11 mouse cellular contexts compared by ENCODE assay signal in the genomic region with DNA sequence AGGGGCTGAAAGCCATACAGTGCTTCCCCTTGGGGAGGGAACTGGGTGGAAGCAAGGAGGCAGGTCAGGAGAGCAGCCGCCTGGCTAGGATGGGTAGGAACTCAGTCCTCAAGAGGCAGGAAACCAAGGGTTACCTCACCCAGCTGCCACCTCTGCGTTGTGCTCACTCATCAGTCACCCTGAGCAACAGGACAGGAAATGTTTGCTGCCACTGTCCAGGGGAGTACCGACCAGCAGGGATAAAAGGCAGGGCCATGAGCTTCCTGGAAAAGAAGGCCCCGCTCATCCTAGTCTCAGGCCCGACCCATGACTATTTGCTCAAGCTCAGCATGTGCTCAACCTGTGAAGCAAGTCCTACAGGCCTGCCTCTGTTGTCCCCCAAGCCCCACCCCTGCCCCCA. TPM values are rescaled to one million over a fixed set of nuclear protein-coding genes. Genes with fewer than 3 reads are reported as not detected.
DNase-seq lines count a peak whose midpoint lies in the region; ATAC-seq lines count a peak whose summit lies in the region.
"Had no signal": no experiment of that assay in that cellular context is flagged by ENCODE, and none has a peak within 500 bp of the region (broad histone marks: within the 10 kb centered on the region; RNA-seq: fewer than 3 reads in every experiment).

No protein-coding gene starts in this region.

- no peak for DNase-seq in hindbrain, embryonic 14.5 days (ENCODE audit: low spot score)
- DNase-seq in R1 (ENCODE audit: low read depth, low spot score) = peak; percentile 42
- DNase-seq in limb, embryonic 10.5 days (ENCODE audit: low spot score) = no peak
- no peak for DNase-seq in gastrocnemius, adult 8-10 months (ENCODE audit: low spot score in 2 of 2)
- no peak for DNase-seq in left cerebral cortex, adult 11 months (ENCODE audit: low spot score)

- peak overlapping the region; percentile 14; the same call in 1 of the 2 replicates for H3K9ac ChIP-seq in hindbrain, embryonic 12.5 days
- H3K9ac ChIP-seq in hindbrain, embryonic 14.5 days = no peak overlapping the region
- H3K9ac ChIP-seq: embryonic facial prominence, embryonic 13.5 days had no signal

- H3K27ac ChIP-seq in hindbrain, embryonic 12.5 days = no peak overlapping the region
- no peak overlapping the region for H3K27ac ChIP-seq in hindbrain, embryonic 14.5 days
- H3K27ac ChIP-seq in limb, embryonic 10.5 days = peak overlapping the region; percentile 65
- H3K27ac ChIP-seq: embryonic facial prominence, embryonic 13.5 days; hindbrain, postnatal 0 days had no signal

- no peaks in the 10 kb centered on the region for H3K27me3 ChIP-seq in hindbrain, embryonic 12.5 days
- H3K27me3 ChIP-seq in hindbrain, embryonic 14.5 days (ENCODE audit: control insufficient read depth, insufficient read depth, low read length) = no peaks in the 10 kb centered on the region
- H3K27me3 ChIP-seq in limb, embryonic 10.5 days (ENCODE audit: low read depth, poor library complexity, severe bottlenecking) = no peaks in the 10 kb centered on the region
- H3K27me3 ChIP-seq: embryonic facial prominence, embryonic 13.5 days had no signal

- H3K4me1 ChIP-seq in hindbrain, embryonic 12.5 days = peaks cover 24% of the 10 kb centered on the region
- no peaks in the 10 kb centered on the region for H3K4me1 ChIP-seq in hindbrain, embryonic 14.5 days (replicated peaks; ENCODE audit: control insufficient read depth, insufficient read depth, low read length)
- peaks cover 52% of the 10 kb centered on the region for H3K4me1 ChIP-seq in limb, embryonic 10.5 days

- WGBS in hindbrain, embryonic 12.5 days = 69% methylated on average over 5 of the region's 5 CpGs
- WGBS in hindbrain, embryonic 14.5 days = 68% methylated on average over 5 of the region's 5 CpGs
- 56% methylated on average over 5 of the region's 5 CpGs for WGBS in limb, embryonic 10.5 days

- H3K9me3 ChIP-seq in hindbrain, embryonic 12.5 days (replicated peaks) = no peaks in the 10 kb centered on the region
- no peaks in the 10 kb centered on the region for H3K9me3 ChIP-seq in hindbrain, embryonic 14.5 days (ENCODE audit: control insufficient read depth, low read length)
- H3K9me3 ChIP-seq in limb, embryonic 10.5 days (replicated peaks) = no peaks in the 10 kb centered on the region
- H3K9me3 ChIP-seq: embryonic facial prominence, embryonic 13.5 days had no signal

- no peak overlapping the region for H3K4me2 ChIP-seq in hindbrain, embryonic 12.5 days (replicated peaks)
- no peak overlapping the region for H3K4me2 ChIP-seq in hindbrain, embryonic 14.5 days (replicated peaks)
- H3K4me2 ChIP-seq: embryonic facial prominence, embryonic 13.5 days had no signal

- no peaks in the 10 kb centered on the region for H3K36me3 ChIP-seq in hindbrain, embryonic 12.5 days
- H3K36me3 ChIP-seq in hindbrain, embryonic 14.5 days (replicated peaks; ENCODE audit: control insufficient read depth, insufficient read depth) = no peaks in the 10 kb centered on the region
- H3K36me3 ChIP-seq in limb, embryonic 10.5 days = no peaks in the 10 kb centered on the region
- H3K36me3 ChIP-seq: embryonic facial prominence, embryonic 13.5 days had no signal

- no peak overlapping the region for H3K4me3 ChIP-seq in hindbrain, embryonic 12.5 days
- no peak overlapping the region for H3K4me3 ChIP-seq in hindbrain, embryonic 14.5 days (replicated peaks; ENCODE audit: low read length)
- no peak overlapping the region for H3K4me3 ChIP-seq in limb, embryonic 10.5 days
- H3K4me3 ChIP-seq: embryonic facial prominence, embryonic 13.5 days had no signal

- ATAC-seq in hindbrain, embryonic 12.5 days (ENCODE audit: low FRiP score) = no peak
- no peak for ATAC-seq in hindbrain, embryonic 14.5 days (ENCODE audit: low FRiP score)
- ATAC-seq in megakaryocyte progenitor cell, adult 5-6 weeks (replicated peaks; ENCODE audit: poor library complexity) = peak; percentile 38
- ATAC-seq in cerebellum, adult (ENCODE audit: insufficient number of reproducible peaks, low FRiP score, low TSS enrichment) = no peak
- ATAC-seq: CD4-positive, CD25-positive, alpha-beta regulatory T cell, adult 4 months; hindbrain, postnatal 0 days had no signal

RNA-seq across cellular contexts. Expression of gene Tmem40, which starts 2.7 kb away (rescaled TPM):
- 1.1 and 2.0 TPM in 2 replicates for polyA plus RNA-seq in hindbrain, embryonic 12.5 days (2016; fragmentation: Nextera tagmentation; extraction: Ambion mirVana)
- 1.4 and 1.8 TPM in 2 replicates for polyA plus RNA-seq in hindbrain, embryonic 14.5 days (2014; fragmentation: Nextera tagmentation; extraction: Ambion mirVana)
- polyA plus RNA-seq in limb, embryonic 10.5 days (2016; fragmentation: Nextera tagmentation; extraction: Ambion mirVana) = 0.95 and 1.8 TPM in 2 replicates
- 12.2 and 12.7 TPM in 2 replicates for total RNA-seq in megakaryocyte progenitor cell, adult 5-6 weeks (2015)
- total RNA-seq in megakaryocyte progenitor cell, adult 5-6 weeks (2017) = 19.0 and 21.5 TPM in 2 replicates
- under 1 TPM in 3 of 4 experiments, not detected in 1; 0.36 to 0.58 (median 0.41) TPM for total RNA-seq in gastrocnemius, adult 8-10 months (2022)
- polyA plus RNA-seq: CD4-positive, CD25-positive, alpha-beta regulatory T cell, adult 4 months had no signal

RNA-seq across cellular contexts. Expression of gene Cand2, which starts 14.9 kb away (rescaled TPM):
- polyA plus RNA-seq in hindbrain, embryonic 12.5 days (2016; fragmentation: Nextera tagmentation; extraction: Ambion mirVana) = 35.6 and 37.3 TPM in 2 replicates
- polyA plus RNA-seq in hindbrain, embryonic 14.5 days (2014; fragmentation: Nextera tagmentation; extraction: Ambion mirVana) = 10.6 and 11.1 TPM in 2 replicates
- 73.1 and 88.1 TPM in 2 replicates for polyA plus RNA-seq in limb, embryonic 10.5 days (2016; fragmentation: Nextera tagmentation; extraction: Ambion mirVana)
- total RNA-seq in megakaryocyte progenitor cell, adult 5-6 weeks (2015) = 2.5 and 2.8 TPM in 2 replicates
- 1.5 and 1.7 TPM in 2 replicates for total RNA-seq in megakaryocyte progenitor cell, adult 5-6 weeks (2017)
- 10 to 100 TPM; 63.6 to 80.2 (median 77.4) TPM for total RNA-seq in gastrocnemius, adult 8-10 months (2022)

RNA-seq across cellular contexts. Expression of gene Rpl32, which starts 49.1 kb away (rescaled TPM):
- 1,424 and 1,629 TPM in 2 replicates for polyA plus RNA-seq in hindbrain, embryonic 12.5 days (2016; fragmentation: Nextera tagmentation; extraction: Ambion mirVana)
- polyA plus RNA-seq in hindbrain, embryonic 14.5 days (2014; fragmentation: Nextera tagmentation; extraction: Ambion mirVana) = 1,053 and 1,238 TPM in 2 replicates
- polyA plus RNA-seq in limb, embryonic 10.5 days (2016; fragmentation: Nextera tagmentation; extraction: Ambion mirVana) = 1,689 and 1,952 TPM in 2 replicates
- 4,905 and 5,125 TPM in 2 replicates for total RNA-seq in megakaryocyte progenitor cell, adult 5-6 weeks (2015)
- 5,456 and 6,333 TPM in 2 replicates for total RNA-seq in megakaryocyte progenitor cell, adult 5-6 weeks (2017)
- total RNA-seq in gastrocnemius, adult 8-10 months (2022) = 100 to 1,000 TPM; 581 to 694 (median 621) TPM
